Mouse (Mus musculus) retina, adult 2 months (tissue): ENCODE data around the gene Myo1e.

Source experiments
- DNase-seq: peaks from one replicate; pipeline ENCODE4 v3.0.0-alpha.2; 2012; ENCODE audit warnings: low read depth, low spot score

Gene Myo1e

GRCm38 (mm10) chr9:70220461-70221170 is 13.5 kb downstream of the Myo1e start:
- no peak for DNase-seq

GRCm38 (mm10) chr9:70223142-70223541 is 16.0 kb downstream of the Myo1e start:
- DNase-seq = no peak

GRCm38 (mm10) chr9:70224046-70224445 is 16.9 kb downstream of the Myo1e start:
- no peak for DNase-seq

GRCm38 (mm10) chr9:70226359-70226758 is 19.2 kb downstream of the Myo1e start:
- no peak for DNase-seq

- DNase-seq = no peak
Observed at GRCm38 (mm10) chr9:70229823-70230222, 22.7 kb downstream of the Myo1e start.

- no peak for DNase-seq
Observed at GRCm38 (mm10) chr9:70232044-70233010, 25.2 kb downstream of the Myo1e start.

- DNase-seq = no peak
Observed at GRCm38 (mm10) chr9:70237136-70237535, 30.0 kb downstream of the Myo1e start.

GRCm38 (mm10) chr9:70237561-70237960 is 30.4 kb downstream of the Myo1e start:
- DNase-seq = no peak

GRCm38 (mm10) chr9:70238391-70238790 is 31.2 kb downstream of the Myo1e start:
- DNase-seq = no peak

GRCm38 (mm10) chr9:70239229-70239628 is 32.1 kb downstream of the Myo1e start:
- no peak for DNase-seq

- DNase-seq = no peak
Observed at GRCm38 (mm10) chr9:70240703-70241410, 33.7 kb downstream of the Myo1e start.

- no peak for DNase-seq
Observed at GRCm38 (mm10) chr9:70241411-70241961, 34.3 kb downstream of the Myo1e start.

GRCm38 (mm10) chr9:70242112-70242862 is 35.1 kb downstream of the Myo1e start:
- DNase-seq = no peak

GRCm38 (mm10) chr9:70243241-70243640 is 36.1 kb downstream of the Myo1e start:
- DNase-seq = no peak

GRCm38 (mm10) chr9:70243708-70244107 is 36.6 kb downstream of the Myo1e start:
- no peak for DNase-seq

GRCm38 (mm10) chr9:70244115-70244514 is 37.0 kb downstream of the Myo1e start:
- DNase-seq = no peak

GRCm38 (mm10) chr9:70245040-70245439 is 37.9 kb downstream of the Myo1e start:
- DNase-seq = no peak

GRCm38 (mm10) chr9:70246427-70246826 is 39.3 kb downstream of the Myo1e start:
- DNase-seq = peak; percentile 18

GRCm38 (mm10) chr9:70248046-70248445 is 40.9 kb downstream of the Myo1e start:
- no peak for DNase-seq

- no peak for DNase-seq
Observed at GRCm38 (mm10) chr9:70248826-70249225, 41.7 kb downstream of the Myo1e start.
